Mouse (Mus musculus): ENCODE results near the gene Trpt1.

DNA sequence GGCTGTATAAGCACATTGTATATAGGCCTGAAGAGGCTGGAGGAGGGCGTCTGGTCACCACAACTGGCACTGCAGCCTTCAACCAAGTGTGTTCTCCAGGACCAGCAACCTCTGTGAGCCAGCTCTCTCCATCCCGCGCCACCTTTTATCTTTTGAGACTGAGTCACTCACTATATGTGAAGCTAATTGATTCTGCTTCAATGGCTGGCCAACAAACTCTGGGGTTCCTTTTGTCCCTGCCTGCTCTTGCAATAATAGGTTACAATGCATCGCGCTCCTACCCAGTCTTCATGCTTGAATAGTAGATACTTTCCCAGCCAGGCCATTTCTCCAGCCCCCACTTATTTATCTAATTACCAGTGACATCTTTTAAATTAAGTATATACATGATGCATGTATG is 12.3 kb upstream of the Trpt1 start:
- TF ChIP-seq CTCF (IDR thresholded peaks at IDR 0.05; ENCODE audit: extremely low read depth, insufficient read depth, low read length) (no peak), POLR2A (IDR thresholded peaks at IDR 0.05; ENCODE audit: extremely low read depth, insufficient read depth, low read length) (no peak)
